Mouse (Mus musculus): Measurements from ENCODE around the gene Ell3. TPM values are rescaled to one million over a fixed set of nuclear protein-coding genes. Genes with fewer than 3 reads are reported as not detected.
"Not testable (repeated sequence)": the region's sequence is repeated elsewhere in the genome, so short reads cannot be mapped to it uniquely, and the experiment has no call there.

The Ell3 gene
- not detected in 2 replicates for polyA plus RNA-seq (2012; ENCODE audit: insufficient read depth, low replicate concordance)

- no peak for TF ChIP-seq FLI1 (IDR thresholded peaks at IDR 0.05; ENCODE audit: low read length)
- no peak for TF ChIP-seq GATA1 (IDR thresholded peaks at IDR 0.05; ENCODE audit: borderline replicate concordance, low read length)
- peaks cover 54% of the 10 kb centered on the region for H3K4me1 ChIP-seq
These were observed at the start of gene Ell3 for GRCm38 (mm10) chr2:121444178-121444577. Gene Ell3 (minus strand): TSS chr2:121444278.

GRCm38 (mm10) chr2:121484403-121484802 is 40.3 kb upstream of the Ell3 start:
- H3K27me3 ChIP-seq (replicated peaks); H3K36me3 ChIP-seq (replicated peaks; ENCODE audit: low read length); H3K9me3 ChIP-seq; H3K4me3 ChIP-seq (replicated peaks); H3K4me1 ChIP-seq: not testable (repeated sequence)

More at GRCm38 (mm10) chr2:121444178-121444577, at the start of gene Ell3:
- H3K27me3 ChIP-seq (replicated peaks) = peaks cover 6% of the 10 kb centered on the region
- H3K36me3 ChIP-seq (replicated peaks; ENCODE audit: low read length) = peaks cover 15% of the 10 kb centered on the region
- H3K9me3 ChIP-seq = no peaks in the 10 kb centered on the region
- no peak within 1 kb of the TSS for H3K4me3 ChIP-seq (replicated peaks)

- Histone ChIP-seq H3K27me3 (replicated peaks) (no peaks in the 10 kb centered on the region), H3K36me3 (replicated peaks; ENCODE audit: low read length) (no peaks in the 10 kb centered on the region), H3K9me3 (no peaks in the 10 kb centered on the region; the same call in 1 of the 2 replicates), H3K4me3 (replicated peaks) (no peak overlapping the region), H3K4me1 (no peaks in the 10 kb centered on the region)
- TF ChIP-seq GATA1 (IDR thresholded peaks at IDR 0.05; ENCODE audit: borderline replicate concordance, low read length) = no peak
- TF ChIP-seq FLI1 (IDR thresholded peaks at IDR 0.05; ENCODE audit: low read length) = no peak
These were observed 39.5 kb upstream of the Ell3 start for GRCm38 (mm10) chr2:121483576-121483975.

GRCm38 (mm10) chr2:121480916-121481315 is 36.8 kb upstream of the Ell3 start:
- not testable (repeated sequence) for H3K4me1 ChIP-seq; H3K27me3 ChIP-seq (replicated peaks); H3K4me3 ChIP-seq (replicated peaks); H3K36me3 ChIP-seq (replicated peaks; ENCODE audit: low read length); H3K9me3 ChIP-seq

- H3K4me3 ChIP-seq (replicated peaks) = no peak overlapping the region
- TF ChIP-seq GATA1 (IDR thresholded peaks at IDR 0.05; ENCODE audit: borderline replicate concordance, low read length) (no peak), FLI1 (IDR thresholded peaks at IDR 0.05; ENCODE audit: low read length) (no peak)
- no peaks in the 10 kb centered on the region; the same call in 1 of the 2 replicates for H3K9me3 ChIP-seq
- no peaks in the 10 kb centered on the region for H3K36me3 ChIP-seq (replicated peaks; ENCODE audit: low read length)
- no peaks in the 10 kb centered on the region for H3K4me1 ChIP-seq
- H3K27me3 ChIP-seq (replicated peaks) = no peaks in the 10 kb centered on the region
These were observed 36.4 kb upstream of the Ell3 start for GRCm38 (mm10) chr2:121480498-121480897.

GRCm38 (mm10) chr2:121477491-121478266 is 33.6 kb upstream of the Ell3 start:
- TF ChIP-seq FLI1 (IDR thresholded peaks at IDR 0.05; ENCODE audit: low read length) (no peak), GATA1 (IDR thresholded peaks at IDR 0.05; ENCODE audit: borderline replicate concordance, low read length) (no peak)
- Histone ChIP-seq H3K9me3 (no peaks in the 10 kb centered on the region; the same call in 1 of the 2 replicates), H3K4me1 (no peaks in the 10 kb centered on the region), H3K4me3 (replicated peaks) (no peak overlapping the region), H3K36me3 (replicated peaks; ENCODE audit: low read length) (no peaks in the 10 kb centered on the region), H3K27me3 (replicated peaks) (no peaks in the 10 kb centered on the region)

GRCm38 (mm10) chr2:121475306-121475705 is 31.2 kb upstream of the Ell3 start:
- not testable (repeated sequence) for H3K27me3 ChIP-seq (replicated peaks); H3K36me3 ChIP-seq (replicated peaks; ENCODE audit: low read length); H3K9me3 ChIP-seq; H3K4me3 ChIP-seq (replicated peaks); H3K4me1 ChIP-seq

- peaks cover 3% of the 10 kb centered on the region; the same call in 1 of the 2 replicates for H3K4me1 ChIP-seq
- H3K36me3 ChIP-seq (replicated peaks; ENCODE audit: low read length) = peaks cover 7% of the 10 kb centered on the region
- H3K27me3 ChIP-seq (replicated peaks) = no peaks in the 10 kb centered on the region
- H3K4me3 ChIP-seq (replicated peaks) = peak overlapping the region; percentile 90
- H3K9me3 ChIP-seq = no peaks in the 10 kb centered on the region
- no peak for TF ChIP-seq FLI1 (IDR thresholded peaks at IDR 0.05; ENCODE audit: low read length)
- TF ChIP-seq GATA1 (IDR thresholded peaks at IDR 0.05; ENCODE audit: borderline replicate concordance, low read length) = no peak
These were observed 30.1 kb upstream of the Ell3 start for GRCm38 (mm10) chr2:121474180-121474535.

GRCm38 (mm10) chr2:121473301-121474179 is 29.5 kb upstream of the Ell3 start, which contains the start of gene Mfap1b:
Gene Mfap1b (minus strand): TSS chr2:121474067.
- peak within 1 kb of the TSS; percentile 90 for H3K4me3 ChIP-seq (replicated peaks)
- H3K36me3 ChIP-seq (replicated peaks; ENCODE audit: low read length); H3K27me3 ChIP-seq (replicated peaks); H3K4me1 ChIP-seq; H3K9me3 ChIP-seq: not testable (repeated sequence)
- peak; percentile 58; the same call in 1 of the 2 replicates for TF ChIP-seq FLI1 (IDR thresholded peaks at IDR 0.05; ENCODE audit: low read length)

GRCm38 (mm10) chr2:121472783-121473182 is 28.7 kb upstream of the Ell3 start:
- not testable (repeated sequence) for H3K9me3 ChIP-seq; H3K36me3 ChIP-seq (replicated peaks; ENCODE audit: low read length); H3K4me3 ChIP-seq (replicated peaks); H3K4me1 ChIP-seq; H3K27me3 ChIP-seq (replicated peaks)

- not testable (repeated sequence) for H3K27me3 ChIP-seq (replicated peaks); H3K4me1 ChIP-seq; H3K36me3 ChIP-seq (replicated peaks; ENCODE audit: low read length)
These were observed 24.9 kb upstream of the Ell3 start for GRCm38 (mm10) chr2:121468982-121469381.

More at GRCm38 (mm10) chr2:121468982-121469381, 24.9 kb upstream of the Ell3 start:
- H3K9me3 ChIP-seq; H3K4me3 ChIP-seq (replicated peaks): not testable (repeated sequence)

Measured in megakaryocyte, embryonic 14.5 days (primary cell).